Mouse (Mus musculus): ENCODE data around the gene Hecw1. TPM values are rescaled to one million over a fixed set of nuclear protein-coding genes. Genes with fewer than 3 reads are reported as not detected.
"Not testable (repeated sequence)": the region's sequence is repeated elsewhere in the genome, so short reads cannot be mapped to it uniquely, and the experiment has no call there.

Hecw1 gene
- total RNA-seq, 2 experiments from 2014 or later: not detected

DNA sequence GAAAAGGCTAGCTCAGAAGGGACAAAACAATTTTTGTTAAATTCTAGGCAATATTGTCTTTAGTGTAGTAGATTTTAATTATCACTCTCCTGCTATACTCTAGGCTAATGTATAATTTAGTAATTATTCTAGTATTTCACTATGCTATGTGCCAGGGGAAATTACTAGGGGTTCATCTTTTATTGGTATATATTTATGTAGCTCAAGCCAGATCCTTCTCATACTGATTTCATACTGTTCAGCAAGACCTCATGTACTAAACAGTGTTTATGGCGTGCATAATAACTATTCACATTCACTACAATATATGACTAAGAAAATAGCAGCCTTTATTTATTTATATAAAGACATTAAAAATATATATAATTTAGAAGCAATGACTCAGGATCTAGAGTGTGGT lies 109.6 kb downstream of the Hecw1 start:
- ATAC-seq (replicated peaks; ENCODE audit: low FRiP score, poor library complexity, severe bottlenecking): no peak

DNA sequence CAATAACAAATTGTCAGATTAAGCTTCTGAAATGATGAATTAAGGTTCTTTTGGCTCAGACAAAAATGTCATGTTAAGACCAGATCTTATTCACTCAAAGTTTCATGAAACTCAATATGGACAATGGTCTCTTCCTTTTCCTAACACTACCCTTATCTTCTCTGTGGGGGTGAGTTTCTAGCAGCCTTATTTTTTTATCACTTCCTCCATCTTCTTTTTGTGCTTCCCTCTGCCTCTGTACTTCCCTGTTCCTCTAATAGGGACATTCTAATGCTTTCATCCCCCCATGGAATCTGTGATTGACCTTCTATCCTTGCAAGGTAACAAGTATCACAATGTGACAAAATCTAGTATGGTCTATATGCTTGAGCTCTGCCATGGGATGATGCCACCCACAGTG lies 148.6 kb downstream of the Hecw1 start:
- ATAC-seq (replicated peaks; ENCODE audit: low FRiP score, poor library complexity, severe bottlenecking): no peak

DNA sequence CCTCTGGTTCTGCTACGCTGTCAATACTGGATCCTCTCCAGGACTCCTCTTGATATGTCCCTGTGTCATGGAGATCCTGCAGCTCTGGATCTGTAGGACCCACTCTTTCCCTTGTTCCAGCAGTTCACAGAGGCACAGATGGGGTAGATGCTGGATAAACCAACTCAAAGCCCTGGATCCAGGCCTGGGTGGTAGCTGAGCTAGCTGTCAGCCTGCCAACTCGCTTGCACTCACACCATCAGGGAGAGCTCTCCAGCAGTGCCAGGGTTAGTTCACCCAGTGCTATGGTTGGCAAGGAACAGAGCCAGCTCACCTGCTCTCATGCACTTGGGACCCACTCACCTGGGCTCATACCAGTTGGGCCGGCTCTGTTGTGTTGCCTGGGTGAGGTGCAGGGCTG lies 157.5 kb downstream of the Hecw1 start:
- ATAC-seq (replicated peaks; ENCODE audit: low FRiP score, poor library complexity, severe bottlenecking): no peak

DNA sequence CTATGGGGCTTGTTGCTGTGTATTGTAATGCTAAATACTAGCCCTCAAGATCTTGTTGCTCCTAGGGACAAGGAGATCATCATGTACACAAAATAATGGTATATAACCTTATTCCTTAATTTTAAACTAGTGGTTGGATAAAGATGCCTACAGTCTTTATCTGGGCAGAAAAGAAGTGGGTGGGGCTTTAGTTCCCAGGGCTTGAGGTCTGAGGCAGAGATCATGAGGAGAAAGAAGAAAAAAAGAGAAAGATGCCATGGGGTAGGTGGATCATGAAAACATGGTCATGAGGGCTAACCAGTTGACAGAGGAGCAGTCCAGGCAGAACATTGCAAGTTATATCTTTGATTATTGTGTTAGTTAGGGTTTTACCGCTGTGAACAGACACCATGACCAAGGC lies 195.8 kb downstream of the Hecw1 start:
- ATAC-seq (replicated peaks; ENCODE audit: low FRiP score, poor library complexity, severe bottlenecking): no peak

DNA sequence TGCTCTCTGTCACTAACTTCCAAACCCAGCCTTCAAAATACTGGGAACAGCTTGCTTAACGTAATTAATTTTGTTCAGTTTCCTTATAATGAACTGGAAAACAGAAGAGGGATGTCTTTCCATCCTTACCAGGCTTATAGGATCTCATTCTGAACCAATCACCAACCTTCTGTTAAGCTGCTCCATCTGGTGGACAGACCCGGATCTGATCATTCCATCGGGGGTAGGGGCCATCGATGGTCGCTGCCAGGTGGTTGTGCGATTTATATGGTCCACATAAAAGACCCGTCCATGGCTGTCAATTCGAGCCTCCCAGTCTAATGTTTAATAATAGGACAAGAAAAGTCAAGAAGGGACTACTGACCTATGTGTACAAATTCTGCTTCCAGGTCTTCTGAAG lies 216.4 kb downstream of the Hecw1 start:
- ATAC-seq (replicated peaks; ENCODE audit: low FRiP score, poor library complexity, severe bottlenecking): no peak

DNA sequence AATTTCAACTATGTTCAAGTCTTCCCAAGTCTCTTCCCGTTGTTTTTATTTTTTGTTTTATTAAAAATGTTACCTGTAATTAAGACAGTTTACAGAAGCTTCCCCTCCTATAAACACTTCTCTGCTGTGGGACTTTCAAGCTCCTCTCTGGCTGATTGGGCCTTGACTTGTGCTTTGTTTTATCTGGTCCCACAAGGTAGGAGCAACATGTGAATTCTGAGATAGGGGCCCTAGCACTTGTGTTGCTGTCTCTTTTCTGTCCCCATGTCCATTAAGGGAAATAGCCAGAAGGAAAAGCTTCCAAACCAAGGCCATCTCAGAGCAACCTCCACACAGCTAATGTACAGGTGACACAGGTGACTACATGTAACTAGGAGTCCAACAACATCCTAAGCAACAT lies 218.9 kb downstream of the Hecw1 start:
- ATAC-seq (replicated peaks; ENCODE audit: low FRiP score, poor library complexity, severe bottlenecking): no peak

DNA sequence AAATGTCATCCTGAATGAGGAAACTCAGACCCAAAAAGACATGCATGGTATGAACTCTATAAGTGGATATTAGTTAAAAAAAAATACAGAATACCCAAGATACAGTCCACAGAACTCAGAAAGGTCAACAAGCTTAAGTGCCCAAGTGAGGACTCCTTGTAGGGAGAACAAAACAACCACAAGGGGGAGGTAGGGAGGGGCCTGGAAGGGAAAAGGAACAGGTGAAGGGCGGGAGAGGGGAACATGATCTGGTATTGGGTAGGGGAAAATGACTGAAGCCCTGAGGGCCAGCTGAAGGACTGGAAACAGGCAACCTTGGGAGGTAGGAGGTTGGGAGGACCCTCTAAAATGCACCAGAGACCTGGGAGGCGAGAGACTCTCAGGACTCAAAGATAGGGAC lies 220.1 kb downstream of the Hecw1 start:
- ATAC-seq (replicated peaks; ENCODE audit: low FRiP score, poor library complexity, severe bottlenecking): no peak

DNA sequence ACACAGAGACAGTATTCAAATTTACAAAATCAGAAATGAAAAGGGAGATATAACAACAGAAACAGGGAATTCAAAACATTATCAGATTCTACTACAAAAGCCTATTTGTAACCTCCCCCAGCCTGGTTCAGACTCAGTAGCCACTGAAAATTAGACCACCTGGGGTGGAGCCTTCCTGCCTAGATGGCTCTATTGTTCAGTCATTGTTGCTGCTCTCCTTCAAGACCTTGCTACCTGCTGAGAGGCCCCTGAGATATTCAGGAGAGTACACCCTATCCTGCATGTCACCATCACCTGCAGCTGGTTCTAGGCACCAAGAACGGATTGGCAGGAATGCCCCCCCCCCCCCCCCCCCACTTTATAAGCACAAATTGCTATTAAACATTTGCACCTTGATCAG lies 233.0 kb downstream of the Hecw1 start:
- ATAC-seq (replicated peaks; ENCODE audit: low FRiP score, poor library complexity, severe bottlenecking): no peak

DNA sequence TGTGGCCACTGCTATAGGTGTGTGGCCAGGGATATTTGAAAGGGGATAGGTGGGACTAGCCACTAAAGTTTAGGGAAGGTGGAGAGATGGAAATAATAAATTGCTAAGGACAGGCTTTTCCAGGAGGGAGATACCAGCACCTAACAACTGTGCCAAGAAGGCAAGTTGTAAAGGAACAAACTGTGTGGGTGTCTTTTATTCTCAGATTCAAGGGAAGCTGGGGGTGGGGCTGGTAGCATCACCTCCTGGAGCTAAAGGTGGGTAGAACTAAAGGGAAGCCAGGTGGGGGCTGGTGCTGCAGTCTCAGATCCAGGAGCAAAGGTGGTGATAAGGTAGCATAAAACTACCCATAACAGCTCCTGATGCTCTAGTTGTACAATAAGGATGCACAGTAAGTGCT lies 251.6 kb downstream of the Hecw1 start:
- no peak for ATAC-seq (replicated peaks; ENCODE audit: low FRiP score, poor library complexity, severe bottlenecking)

DNA sequence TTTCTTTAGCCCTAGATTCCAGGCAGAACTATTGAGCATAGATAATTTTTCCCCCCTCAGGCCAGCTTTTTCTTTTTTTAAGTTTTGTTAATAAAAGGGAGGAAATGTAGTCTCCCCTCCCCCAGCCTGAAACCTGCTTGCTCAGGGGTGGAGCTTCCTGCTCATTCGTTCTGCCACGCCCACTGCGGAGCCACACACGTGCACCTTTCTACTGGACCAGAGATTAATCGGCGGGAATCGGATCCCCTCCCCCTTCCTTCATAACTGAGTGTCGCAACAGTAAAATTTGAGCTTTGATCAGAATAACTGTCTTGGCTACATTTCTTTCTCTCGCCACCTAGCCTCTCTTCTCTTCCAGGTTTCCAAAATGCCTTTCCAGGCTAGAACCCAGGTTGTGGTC lies 262.1 kb downstream of the Hecw1 start:
- not testable (repeated sequence) for ATAC-seq (replicated peaks; ENCODE audit: low FRiP score, poor library complexity, severe bottlenecking)

DNA sequence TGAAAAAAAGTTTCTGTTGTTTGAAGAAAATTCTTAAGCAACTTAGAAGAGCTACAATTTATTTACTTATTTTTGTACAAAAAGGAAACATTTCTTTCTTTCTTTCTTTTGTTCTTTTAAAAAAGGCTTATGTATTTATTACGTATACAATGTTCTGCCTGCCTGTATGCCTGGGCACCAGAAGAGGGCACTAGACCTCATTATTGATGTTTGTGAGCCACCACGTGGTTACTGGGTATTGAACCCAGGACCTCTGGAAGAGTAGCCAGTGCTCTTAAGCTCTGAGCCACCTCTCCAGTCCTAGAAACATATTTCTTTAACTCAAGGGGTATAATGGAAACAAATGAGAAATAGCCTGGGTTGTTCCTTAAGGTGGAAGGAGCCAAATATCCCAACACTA lies 277.1 kb downstream of the Hecw1 start:
- ATAC-seq (replicated peaks; ENCODE audit: low FRiP score, poor library complexity, severe bottlenecking): no peak

DNA sequence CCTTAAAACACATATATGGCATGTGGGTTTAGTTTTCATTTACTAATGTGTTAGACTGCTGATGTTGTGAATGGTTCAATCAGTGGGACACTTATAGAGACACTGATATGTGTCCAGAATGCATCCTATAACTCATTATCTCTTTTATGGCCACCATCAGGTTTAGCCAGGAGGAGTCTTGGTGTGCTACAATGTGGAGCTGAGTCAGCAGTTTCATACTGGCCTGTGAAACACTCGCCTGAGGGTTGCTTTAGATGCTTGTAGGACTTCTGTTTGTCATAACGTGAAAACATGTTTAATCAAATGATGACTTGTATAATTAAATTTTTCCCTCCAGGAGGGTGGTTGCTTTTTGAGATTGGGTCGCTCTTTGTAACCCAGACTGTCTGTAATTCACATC lies 343.4 kb downstream of the Hecw1 start:
- ATAC-seq (replicated peaks; ENCODE audit: low FRiP score, poor library complexity, severe bottlenecking): no peak

DNA sequence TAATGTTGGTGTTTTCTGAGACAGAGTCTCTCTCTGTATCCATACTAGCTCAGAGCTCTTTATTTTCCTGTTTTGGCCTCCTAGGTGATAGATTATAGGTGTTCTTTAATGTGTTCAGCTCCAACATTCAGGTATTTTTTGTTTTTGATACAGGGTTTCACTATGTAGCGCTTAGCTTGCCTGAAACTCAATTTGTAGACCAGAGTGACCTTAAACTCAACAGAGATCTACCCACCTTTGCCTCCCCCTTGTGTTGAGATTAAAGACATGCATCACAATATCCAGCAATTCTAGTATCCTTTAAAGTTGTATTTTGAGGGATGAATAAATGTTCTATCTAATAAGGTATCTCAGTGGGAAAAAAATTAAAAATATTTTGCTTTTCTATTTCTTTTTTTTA lies 345.0 kb downstream of the Hecw1 start:
- no peak for ATAC-seq (replicated peaks; ENCODE audit: low FRiP score, poor library complexity, severe bottlenecking)

Other genes starting within 250 kb of the Hecw1 start
- 20.8 and 31.1 TPM in 2 replicates for gene Mrpl32, start 89.9 kb upstream of the Hecw1 start, total RNA-seq (2015; ENCODE audit: low replicate concordance)
- gene Mrpl32, start 89.9 kb upstream of the Hecw1 start, total RNA-seq (2017; ENCODE audit: low replicate concordance): 22.6 and 24.1 TPM in 2 replicates
- 55.8 and 61.5 TPM in 2 replicates for gene Psma2, start 90.0 kb upstream of the Hecw1 start, total RNA-seq (2015; ENCODE audit: low replicate concordance)
- gene Psma2, start 90.0 kb upstream of the Hecw1 start, total RNA-seq (2017; ENCODE audit: low replicate concordance): 34.4 and 71.8 TPM in 2 replicates
- 2.5 and 4.6 TPM in 2 replicates for gene AW209491, start 106.9 kb upstream of the Hecw1 start, total RNA-seq (2015; ENCODE audit: low replicate concordance)
- gene AW209491, start 106.9 kb upstream of the Hecw1 start, total RNA-seq (2017; ENCODE audit: low replicate concordance): 5.5 and 9.2 TPM in 2 replicates

Measured in erythroblast, adult 5-6 weeks (primary cell).